Mouse (Mus musculus) urinary bladder, adult 2 months (tissue): ENCODE data around the gene Thsd4. TPM values are rescaled to one million over a fixed set of nuclear protein-coding genes. Genes with fewer than 3 reads are reported as not detected.

Experiments
- DNase-seq: peaks from one replicate; pipeline ENCODE4 v3.0.0; 2022; ENCODE audit warnings: low spot score
- polyA plus RNA-seq: library from polyadenylated mRNA; depleted of rRNA; stranded (reverse); fragments of >200 nt; gene quantifications from 2 replicates; pipeline ENCODE4 v1.2.3, GENCODE M21; 2012

The Thsd4 gene
- polyA plus RNA-seq, 1 experiment = 19.5 TPM

GRCm38 (mm10) chr9:60264586-60265325 lies 257.1 kb downstream of the Thsd4 start:
- no peak for DNase-seq

GRCm38 (mm10) chr9:60262515-60263140 lies 259.2 kb downstream of the Thsd4 start:
- DNase-seq = no peak

DNA sequence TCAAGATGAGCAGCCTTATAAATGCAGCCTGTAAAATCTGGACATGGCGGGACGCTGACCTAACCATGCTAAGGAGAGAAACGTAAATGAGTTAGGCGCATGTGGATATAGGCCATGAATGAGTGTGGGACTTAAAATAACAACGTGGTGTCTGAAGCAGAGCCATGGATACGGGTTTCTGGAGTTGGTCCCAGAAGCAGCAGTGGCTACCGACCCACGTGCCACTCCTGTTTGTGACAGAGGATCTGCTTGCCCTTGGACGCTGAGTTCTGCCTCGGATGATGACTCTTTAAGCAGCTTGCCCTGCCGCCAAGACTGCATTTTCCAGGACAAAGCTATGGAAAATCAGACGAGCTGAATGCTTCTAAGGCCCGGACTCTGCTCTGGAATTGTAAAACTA lies 262.2 kb downstream of the Thsd4 start:
- DNase-seq = no peak

- no peak for DNase-seq
Observed at GRCm38 (mm10) chr9:60251765-60252164, 270.1 kb downstream of the Thsd4 start.

GRCm38 (mm10) chr9:60250403-60250802 lies 271.4 kb downstream of the Thsd4 start:
- no peak for DNase-seq

DNA sequence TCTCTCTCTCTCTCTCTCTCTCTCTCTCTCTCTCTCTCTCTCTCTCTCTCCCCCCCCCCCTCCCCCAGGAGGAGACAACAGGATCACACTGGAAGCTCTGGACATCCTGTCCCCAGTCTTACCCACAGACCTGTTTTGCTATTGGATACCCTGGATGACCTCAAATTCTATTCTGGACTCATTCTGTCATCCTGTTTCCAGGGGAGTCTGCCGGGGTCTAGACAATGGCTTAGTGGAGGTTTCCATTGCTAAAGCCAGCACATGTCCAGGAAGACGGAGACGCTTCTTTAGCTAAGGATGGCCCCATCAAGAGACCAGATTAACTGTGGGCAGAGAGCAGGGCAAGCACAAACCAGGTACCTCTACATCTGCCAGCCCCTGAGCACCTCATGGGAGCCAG lies 273.8 kb downstream of the Thsd4 start:
- no peak for DNase-seq

DNA sequence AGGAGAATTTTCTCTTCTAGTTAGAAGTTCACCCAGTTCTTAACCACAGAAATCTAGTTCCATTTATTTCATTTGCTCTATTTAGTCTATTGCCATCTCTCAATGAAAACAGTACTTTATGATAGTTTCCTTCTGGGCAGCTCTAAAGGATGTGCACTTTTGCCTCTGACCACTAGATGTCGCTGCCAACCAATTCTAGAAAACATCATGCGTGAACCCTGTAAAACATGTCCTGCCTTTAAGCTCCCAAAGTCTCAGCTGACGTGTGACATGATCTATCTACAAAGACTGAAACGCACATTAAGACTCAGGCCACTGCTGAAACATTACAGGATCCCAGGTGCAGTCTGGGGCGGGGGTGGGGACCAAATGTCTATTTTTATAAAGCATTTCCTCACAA lies 276.9 kb downstream of the Thsd4 start:
- peak; percentile 30 for DNase-seq

GRCm38 (mm10) chr9:60243503-60243902 lies 278.3 kb downstream of the Thsd4 start:
- no peak for DNase-seq

- no peak for DNase-seq
Observed at GRCm38 (mm10) chr9:60237667-60238066, 284.2 kb downstream of the Thsd4 start.

DNA sequence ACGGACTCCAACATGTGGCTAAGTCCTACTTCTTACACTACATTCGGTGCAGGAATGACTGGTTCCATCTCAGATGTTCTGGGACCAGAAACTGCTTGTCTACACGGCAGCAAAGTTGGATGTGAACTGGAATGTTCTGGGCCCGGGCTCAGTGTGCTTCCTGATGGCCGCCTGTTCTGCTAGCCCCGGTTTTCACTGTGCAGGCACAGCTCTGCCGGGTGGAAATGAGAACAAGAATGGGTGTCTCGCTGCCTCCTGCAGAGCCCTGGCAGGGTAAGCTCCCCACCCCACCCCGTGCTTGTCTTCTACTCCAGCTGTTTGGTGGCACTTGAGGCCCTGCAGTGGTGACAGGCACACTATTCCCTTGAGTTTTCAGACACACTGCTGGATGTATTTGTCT lies 285.7 kb downstream of the Thsd4 start:
- no peak for DNase-seq

DNA sequence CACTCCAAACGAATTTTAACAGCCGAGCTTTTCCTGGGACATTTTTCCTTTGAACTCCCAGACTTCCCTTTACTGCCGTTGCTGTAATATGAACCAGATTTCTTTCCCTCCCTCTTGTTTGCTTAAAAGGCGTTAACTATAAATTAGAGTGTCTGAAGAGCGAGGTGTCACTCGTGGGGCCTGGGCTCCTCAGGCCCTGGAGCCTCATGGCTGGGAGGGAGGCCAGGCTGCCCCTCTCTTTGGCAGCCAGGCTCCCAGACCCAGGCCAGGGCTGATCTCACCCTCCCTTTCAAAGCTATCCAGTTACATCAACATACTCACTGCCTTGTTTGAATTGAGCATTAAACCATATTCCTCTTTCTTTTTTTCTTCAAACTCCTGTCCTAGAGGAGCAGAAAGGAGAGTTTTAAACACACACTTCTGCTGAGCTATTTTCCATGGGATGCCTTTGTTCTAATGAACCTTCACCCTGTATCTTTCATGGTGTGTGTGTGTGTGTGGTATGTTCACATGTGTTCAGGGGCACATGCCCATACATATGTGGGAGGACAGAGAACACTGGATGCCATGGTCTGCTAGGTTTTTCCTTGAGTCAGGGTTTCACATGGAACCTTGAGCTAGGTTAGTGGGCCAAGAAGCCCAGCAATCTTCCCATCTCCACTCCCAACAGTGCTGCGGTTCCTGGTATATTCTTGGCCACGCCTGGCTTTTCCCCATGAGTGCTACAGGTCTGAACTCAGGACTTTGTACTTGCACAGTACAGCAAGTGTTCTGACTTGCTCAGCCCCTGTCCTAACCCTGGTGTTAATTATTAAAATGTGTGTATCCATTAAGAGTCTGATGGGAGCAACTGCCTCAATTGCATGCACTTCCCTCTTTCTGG lies 287.4 kb downstream of the Thsd4 start:
- no peak for DNase-seq

DNA sequence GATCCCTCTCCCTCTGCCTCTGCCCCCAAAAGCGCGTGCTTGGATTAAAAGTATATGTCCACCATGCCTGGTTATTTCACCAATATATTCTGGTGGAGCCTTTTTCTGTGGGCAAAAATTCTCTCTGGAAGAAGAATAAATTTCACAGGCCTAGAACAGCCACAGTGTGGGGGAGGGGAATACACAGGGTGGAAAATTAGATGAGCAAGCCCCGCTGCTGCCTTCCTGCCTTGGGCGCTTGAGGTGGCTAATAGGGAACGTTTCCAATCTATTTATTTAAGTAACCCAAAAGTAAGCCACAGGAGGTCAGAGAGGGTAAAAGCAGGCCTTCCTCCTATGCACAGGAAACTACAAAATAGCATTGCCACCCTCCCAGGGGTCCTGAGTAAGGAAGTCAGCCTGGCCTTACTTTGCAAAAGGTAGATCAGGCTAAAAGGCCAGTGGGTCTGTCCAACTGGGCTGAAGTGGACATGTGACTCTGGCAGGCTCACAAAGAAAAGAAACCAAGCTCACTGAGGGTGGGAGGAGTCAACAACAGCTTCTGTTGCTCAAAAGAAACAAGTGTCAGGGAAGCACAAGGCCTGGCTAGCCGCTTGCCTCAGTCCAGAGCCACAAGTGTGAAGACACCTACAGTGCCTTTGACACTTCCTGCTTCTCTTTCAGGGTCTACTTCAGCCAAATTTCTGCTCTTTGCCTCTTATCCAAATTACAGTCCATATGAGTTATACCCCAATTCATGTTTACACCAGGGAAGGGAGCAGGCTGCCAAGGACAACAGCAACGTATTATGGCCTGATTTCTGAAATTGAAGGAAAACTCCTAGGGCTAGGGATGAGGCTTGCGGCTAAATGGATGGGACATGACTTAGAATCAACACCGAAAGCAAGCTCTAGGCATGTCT lies 289.6 kb downstream of the Thsd4 start:
- no peak for DNase-seq

GRCm38 (mm10) chr9:60229496-60229895 lies 292.4 kb downstream of the Thsd4 start:
- DNase-seq = no peak

DNA sequence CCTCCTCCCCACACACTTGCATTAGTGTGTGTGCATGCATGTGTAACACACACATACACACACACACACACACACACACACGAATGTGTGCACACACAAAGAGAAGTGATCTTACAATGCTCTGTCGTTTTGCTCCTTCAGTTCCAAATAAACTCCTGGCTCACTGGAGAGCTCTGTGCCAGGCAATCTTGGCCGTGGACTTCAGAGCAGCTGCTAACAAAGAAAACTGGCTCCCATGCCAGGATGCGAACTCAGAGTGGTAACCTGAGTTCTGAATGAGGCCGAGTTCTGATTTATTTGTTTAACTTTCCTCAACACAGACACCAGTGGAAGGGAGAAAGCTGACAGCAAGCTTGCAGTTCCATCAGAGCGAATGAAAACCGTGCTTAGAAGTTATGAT lies 294.1 kb downstream of the Thsd4 start:
- DNase-seq = no peak

DNA sequence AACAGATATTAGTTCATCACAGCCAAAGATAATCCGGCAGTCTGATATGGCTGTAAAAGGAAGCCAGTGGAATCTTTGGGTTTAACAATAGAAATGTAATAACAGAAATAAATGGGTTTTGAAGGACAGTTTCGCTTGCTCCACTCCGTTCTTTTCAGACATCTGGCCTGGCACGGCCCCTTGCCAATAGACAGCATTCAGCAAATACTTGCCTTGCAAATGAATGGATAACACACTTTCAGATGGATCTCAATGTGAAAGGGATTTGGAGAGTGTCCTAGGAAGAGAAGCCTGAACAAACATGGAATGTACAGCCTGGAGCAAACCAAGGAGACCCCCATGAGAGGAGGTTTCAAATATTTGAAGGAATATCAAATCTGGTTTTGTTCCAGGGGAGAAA lies 295.2 kb downstream of the Thsd4 start:
- no peak for DNase-seq

DNA sequence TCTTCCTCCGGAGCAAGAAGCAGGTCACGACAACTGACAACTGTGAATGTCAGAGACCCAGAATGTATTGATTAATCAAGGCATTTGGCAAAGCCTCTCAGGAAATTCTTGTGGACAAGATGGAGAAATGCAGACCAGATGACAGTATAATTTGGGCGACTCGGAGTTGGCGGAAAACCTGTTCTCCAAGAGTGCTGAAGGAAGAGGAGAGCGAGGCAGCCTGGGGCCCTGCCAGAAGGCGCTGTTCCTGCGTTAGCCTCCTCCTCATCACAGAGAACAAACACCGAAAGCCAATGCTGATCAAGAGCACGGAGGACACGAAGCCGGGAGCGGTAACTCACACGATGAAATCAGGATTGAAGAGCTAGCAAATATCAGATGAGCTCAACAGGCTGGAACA lies 295.7 kb downstream of the Thsd4 start:
- no peak for DNase-seq

DNA sequence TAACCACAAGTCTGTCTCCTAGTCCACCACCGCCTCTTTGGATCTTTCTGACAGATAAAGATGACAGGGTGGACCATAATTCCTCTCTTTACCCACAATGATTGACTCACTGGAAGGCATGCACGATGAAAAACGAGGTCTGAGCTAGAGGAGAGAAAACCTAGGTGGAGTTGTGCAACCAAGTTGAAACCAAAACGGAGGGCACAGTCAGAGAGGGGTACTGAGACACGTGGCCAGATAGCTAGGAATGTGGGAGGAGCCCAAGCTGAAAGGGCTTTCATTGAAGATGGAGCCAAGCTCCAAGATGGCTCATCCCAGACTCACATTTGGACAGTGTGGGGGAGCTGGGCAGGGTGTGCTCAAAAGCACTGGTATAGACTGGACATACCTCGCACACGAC lies 296.4 kb downstream of the Thsd4 start:
- DNase-seq = no peak

DNA sequence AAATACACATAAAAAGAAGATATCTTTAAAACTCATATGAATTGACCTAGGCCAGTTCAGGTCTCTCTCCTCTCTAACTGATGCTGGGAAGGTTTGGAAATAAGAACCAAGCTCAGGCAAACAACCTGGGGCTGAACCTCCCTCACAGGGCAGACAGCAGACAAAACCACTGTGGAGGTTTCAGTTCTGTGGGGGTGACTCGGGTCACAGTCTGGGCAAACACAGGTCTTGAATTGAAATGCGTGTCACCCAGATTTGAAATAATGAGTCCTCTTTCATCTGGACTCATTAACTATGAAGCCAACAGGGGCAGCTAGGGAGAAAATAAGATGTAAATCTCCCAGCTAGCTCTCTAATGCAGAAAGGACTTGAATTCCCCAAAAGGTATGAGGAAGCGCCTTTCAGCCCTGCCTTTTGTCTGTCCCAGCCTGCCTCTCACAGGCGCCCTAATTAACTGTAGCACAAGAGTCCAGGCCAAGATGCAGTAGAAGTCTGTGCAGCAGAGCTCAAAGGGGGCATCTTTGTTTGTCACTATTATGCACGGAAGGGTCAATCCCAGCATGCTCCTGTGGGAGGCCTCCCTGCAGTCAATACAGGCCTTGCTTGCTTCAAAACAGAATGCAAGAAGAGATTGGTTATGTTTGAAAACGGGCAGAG lies 297.7 kb downstream of the Thsd4 start:
- no peak for DNase-seq

DNA sequence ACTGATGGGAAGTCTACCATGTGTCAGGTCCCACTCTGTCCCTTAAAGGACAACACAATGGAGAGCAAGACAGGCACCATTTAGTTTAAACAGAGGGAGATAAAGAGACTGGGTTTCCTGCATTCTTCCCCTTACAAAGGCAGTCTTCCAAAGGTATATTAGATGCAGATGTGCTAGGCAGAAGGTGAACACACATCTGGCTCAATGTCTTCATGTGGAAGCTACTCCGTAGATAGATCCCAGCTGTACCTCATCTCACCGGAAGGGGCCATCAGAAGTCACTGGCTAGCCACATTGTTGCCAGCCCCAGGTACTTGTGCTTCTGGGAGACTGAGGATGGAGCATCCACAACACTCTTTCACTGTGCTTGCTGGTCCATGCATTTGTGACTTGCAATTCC lies 301.4 kb downstream of the Thsd4 start:
- no peak for DNase-seq

- DNase-seq = no peak
Observed at GRCm38 (mm10) chr9:60218396-60218795, 303.4 kb downstream of the Thsd4 start.

DNA sequence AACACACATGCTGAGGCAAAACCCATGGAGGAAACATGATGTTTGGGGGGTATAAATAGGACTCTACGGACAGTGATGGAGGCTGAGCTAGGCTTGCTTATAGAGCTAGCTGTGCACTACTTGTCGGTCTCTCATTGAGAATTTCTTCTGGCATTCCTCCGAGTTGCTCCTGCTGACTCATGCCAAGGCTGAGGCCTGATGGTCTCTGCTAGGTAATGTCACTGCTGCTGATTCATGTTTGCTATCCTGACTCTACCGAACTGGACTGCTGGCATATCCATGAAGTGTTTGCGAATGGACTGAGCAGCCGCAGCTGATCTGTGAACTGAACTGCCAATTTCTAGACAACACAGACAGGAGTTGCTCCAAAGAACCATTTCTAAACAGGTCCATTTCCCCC lies 305.8 kb downstream of the Thsd4 start:
- no peak for DNase-seq
